Mouse (Mus musculus) lung, embryonic 14.5 days (tissue): ENCODE results near the gene Psmc3. TPM values are rescaled to one million over a fixed set of nuclear protein-coding genes. Genes with fewer than 3 reads are reported as not detected.
A peak's percentile ranks its signal among the peaks of the same experiment; 100 is the strongest.

Experiments
- ATAC-seq: fragments of 200-750 bp; cut with Nextera tagmentation; 2 replicates; pipeline ENCODE4 v1.8.0; 2017; ENCODE audit warnings: mild to moderate bottlenecking, moderate TSS enrichment, moderate library complexity; ENCODE audit not compliant: insufficient read depth
- DNase-seq: peaks from one replicate; pipeline ENCODE4 v3.0.0-alpha.2; 2015
- H3K27ac ChIP-seq: fragments of 300-500 bp; sonication (generic); 2 replicates; pipeline ENCODE4 v1.5.1; 2014; ENCODE audit warnings: low read depth, mild to moderate bottlenecking, moderate library complexity
- H3K27me3 ChIP-seq: fragments of 300-500 bp; sonication (generic); 2 replicates; pipeline ENCODE4 v1.6.1; 2014; ENCODE audit warnings: low read length, control low read depth; ENCODE audit not compliant: insufficient read depth
- H3K36me3 ChIP-seq: fragments of 300-500 bp; sonication (generic); 2 replicates; pipeline ENCODE4 v1.6.1; 2014; ENCODE audit warnings: control low read depth; ENCODE audit not compliant: insufficient read depth
- H3K4me1 ChIP-seq: fragments of 300-500 bp; sonication (generic); 2 replicates; pipeline ENCODE4 v1.6.1; 2014; ENCODE audit warnings: antibody characterized with exemption, control low read depth; ENCODE audit not compliant: insufficient read depth
- H3K4me2 ChIP-seq: fragments of 300-500 bp; sonication (generic); 2 replicates; pipeline ENCODE4 v1.6.1; 2014; ENCODE audit warnings: mild to moderate bottlenecking
- H3K4me3 ChIP-seq: fragments of 300-500 bp; sonication (generic); 2 replicates; pipeline ENCODE4 v1.5.1; 2014; ENCODE audit warnings: low read depth, low read length
- H3K9ac ChIP-seq: fragments of 300-500 bp; sonication (generic); 2 replicates; pipeline ENCODE4 v1.6.1; 2014
- H3K9me3 ChIP-seq: fragments of 300-500 bp; sonication (generic); 2 replicates; pipeline ENCODE4 v1.6.1; 2016; ENCODE audit warnings: low read depth, low read length, control low read depth
- CTCF ChIP-seq: IDR thresholded peaks from 2 replicates; pipeline ENCODE4 v1.5.1; 2016; ENCODE audit warnings: antibody characterized with exemption, low read depth
- WGBS: fragments of 180-500 bp; shearing (Covaris S2); extraction: QIAGEN DNeasy Blood & Tissue Kit; methylation state at CpG from one replicate; pipeline ENCODE4 v1.1.7; 2014; 5-methylcytosine and 5-hydroxymethylcytosine counted together
- polyA plus RNA-seq: library from polyadenylated mRNA; unstranded; fragments of >200 nt; fragmentation: Nextera tagmentation; extraction: Ambion mirVana; gene quantifications from 2 replicates; pipeline ENCODE4 v1.2.1, GENCODE M21; 2014

The Psmc3 gene
- polyA plus RNA-seq, 1 experiment from 2014 or later: 322 TPM

GRCm38 (mm10) chr2:91052752-91053151 lies 1.1 kb upstream of the Psmc3 start:
- no peak for DNase-seq
- peak overlapping the region; percentile 84; the same call in 1 of the 2 replicates for H3K4me3 ChIP-seq

GRCm38 (mm10) chr2:91053181-91053933 lies 452 bp upstream of the Psmc3 start:
- TF ChIP-seq CTCF: no peak
- Histone ChIP-seq H3K4me2 (peak overlapping the region; percentile 63), H3K27ac (peak overlapping the region; percentile 72; the same call in 1 of the 2 replicates), H3K27me3 (no peaks in the 10 kb centered on the region), H3K9ac (peak overlapping the region; percentile 76), H3K4me1 (peaks cover 5% of the 10 kb centered on the region; the same call in 1 of the 2 replicates), H3K4me3 (peak overlapping the region; percentile 84), H3K9me3 (no peaks in the 10 kb centered on the region), H3K36me3 (peaks cover 34% of the 10 kb centered on the region)
- ATAC-seq (peak; percentile 52), DNase-seq (no peak)
- WGBS: 2% methylated on average over 6 of the region's 6 CpGs

More at GRCm38 (mm10) chr2:91052752-91053151, 1.1 kb upstream of the Psmc3 start:
- Histone ChIP-seq H3K9ac (no peak overlapping the region), H3K4me1 (peaks cover 5% of the 10 kb centered on the region; the same call in 1 of the 2 replicates), H3K9me3 (no peaks in the 10 kb centered on the region), H3K27ac (no peak overlapping the region), H3K27me3 (no peaks in the 10 kb centered on the region), H3K36me3 (peaks cover 28% of the 10 kb centered on the region), H3K4me2 (peak overlapping the region; percentile 63)
- WGBS: 40% methylated on average over 2 of the region's 2 CpGs
- TF ChIP-seq CTCF: no peak
- ATAC-seq: no peak

- no peaks in the 10 kb centered on the region for H3K9me3 ChIP-seq
These were observed 4.6 kb downstream of the Psmc3 start for GRCm38 (mm10) chr2:91058435-91058834.

GRCm38 (mm10) chr2:91059376-91059775 lies 5.6 kb downstream of the Psmc3 start:
- Histone ChIP-seq H3K4me3 (no peak overlapping the region), H3K27me3 (no peaks in the 10 kb centered on the region), H3K4me2 (no peak overlapping the region), H3K9ac (no peak overlapping the region), H3K9me3 (no peaks in the 10 kb centered on the region), H3K4me1 (peaks cover 5% of the 10 kb centered on the region; the same call in 1 of the 2 replicates), H3K27ac (no peak overlapping the region), H3K36me3 (peaks cover 91% of the 10 kb centered on the region)
- no peak for ATAC-seq
- WGBS: 88% methylated on average over 2 of the region's 2 CpGs
- no peak for TF ChIP-seq CTCF
- DNase-seq: no peak

More at GRCm38 (mm10) chr2:91058435-91058834, 4.6 kb downstream of the Psmc3 start:
- Histone ChIP-seq H3K9ac (no peak overlapping the region), H3K36me3 (peaks cover 82% of the 10 kb centered on the region), H3K4me1 (peaks cover 5% of the 10 kb centered on the region; the same call in 1 of the 2 replicates), H3K27ac (no peak overlapping the region), H3K4me3 (no peak overlapping the region), H3K27me3 (no peaks in the 10 kb centered on the region), H3K4me2 (no peak overlapping the region)
- ATAC-seq (no peak), DNase-seq (no peak)
- TF ChIP-seq CTCF: no peak
- WGBS: 88% methylated on average over 5 of the region's 5 CpGs

GRCm38 (mm10) chr2:91060544-91061355 lies 6.9 kb downstream of the Psmc3 start:
- peak; percentile 26 for ATAC-seq
- Histone ChIP-seq H3K27ac (no peak overlapping the region), H3K4me1 (no peaks in the 10 kb centered on the region), H3K4me2 (no peak overlapping the region), H3K9ac (no peak overlapping the region), H3K36me3 (peaks cover 95% of the 10 kb centered on the region), H3K27me3 (no peaks in the 10 kb centered on the region), H3K9me3 (no peaks in the 10 kb centered on the region), H3K4me3 (no peak overlapping the region)
- peak; percentile 71 for DNase-seq
- TF ChIP-seq CTCF: peak; percentile 77
- WGBS: 71% methylated on average over 10 of the region's 10 CpGs

- WGBS: 70% methylated on average over 6 of the region's 6 CpGs
- H3K9ac ChIP-seq: no peak overlapping the region
- H3K36me3 ChIP-seq: peaks cover 92% of the 10 kb centered on the region
These were observed 8.2 kb downstream of the Psmc3 start for GRCm38 (mm10) chr2:91061849-91062481.

More at GRCm38 (mm10) chr2:91061849-91062481, 8.2 kb downstream of the Psmc3 start:
- Histone ChIP-seq H3K9me3 (no peaks in the 10 kb centered on the region), H3K4me2 (no peak overlapping the region), H3K4me1 (no peaks in the 10 kb centered on the region), H3K4me3 (no peak overlapping the region), H3K27ac (0 out of 2 replicates have a peak overlapping the region, but pooled peaks have one; percentile 43), H3K27me3 (no peaks in the 10 kb centered on the region)
- ATAC-seq: peak; percentile 29
- no peak for TF ChIP-seq CTCF
- DNase-seq: peak; percentile 46
